Mouse (Mus musculus) testis, postnatal 10 days (tissue): ENCODE measurements around the gene Hapln4.

Experiments used
- DNase-seq: peaks from one replicate; pipeline ENCODE4 v3.0.0; 2021; ENCODE audit warnings: low spot score

The Hapln4 gene

GRCm38 (mm10) chr8:70100241-70100640 is 17.0 kb downstream of the Hapln4 start:
- DNase-seq, result no peak

DNA sequence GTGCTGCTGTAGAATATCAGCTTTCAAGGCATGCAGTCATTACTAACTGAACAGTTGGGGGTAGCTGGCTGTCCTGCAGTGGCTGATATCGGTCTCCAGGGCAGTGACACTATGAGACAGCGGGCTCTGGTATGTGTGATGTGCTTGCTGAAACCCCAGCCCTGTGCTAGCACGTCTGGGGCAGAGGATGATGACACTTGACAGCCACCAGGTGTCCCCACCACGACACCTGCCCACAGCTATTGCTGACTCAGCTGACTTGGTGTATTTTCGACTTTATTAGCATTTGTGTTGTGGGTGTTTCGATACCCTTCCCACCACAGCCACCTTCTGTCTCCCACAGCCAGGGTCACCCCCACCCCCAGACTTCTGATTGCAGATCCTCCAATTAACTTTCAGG is 21.2 kb downstream of the Hapln4 start:
- peak; percentile 57 for DNase-seq

- DNase-seq, result no peak
Observed at GRCm38 (mm10) chr8:70104922-70105321, 21.7 kb downstream of the Hapln4 start.

DNA sequence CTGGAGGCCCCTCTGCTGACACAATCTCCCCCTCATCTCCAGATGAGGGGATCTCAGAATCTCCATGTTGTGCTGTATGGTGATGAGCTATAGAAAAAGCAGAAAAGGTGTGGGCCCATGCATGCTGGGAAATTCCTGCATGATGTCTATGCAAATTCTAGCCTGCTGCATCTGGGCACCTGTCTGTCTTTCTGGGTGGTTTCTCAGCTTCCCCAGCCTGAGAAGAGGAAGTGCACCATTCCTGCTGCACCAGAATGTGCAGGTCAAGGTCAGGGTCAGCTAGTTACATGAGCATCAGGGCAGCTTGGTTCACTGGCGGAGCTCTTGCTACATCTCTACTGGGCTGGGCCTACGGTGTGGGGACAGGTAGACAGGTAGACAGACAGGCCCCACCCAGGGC is 27.2 kb downstream of the Hapln4 start:
- DNase-seq, result peak; percentile 35

GRCm38 (mm10) chr8:70111192-70111795 is 28.0 kb downstream of the Hapln4 start:
- DNase-seq, result peak; percentile 35

DNA sequence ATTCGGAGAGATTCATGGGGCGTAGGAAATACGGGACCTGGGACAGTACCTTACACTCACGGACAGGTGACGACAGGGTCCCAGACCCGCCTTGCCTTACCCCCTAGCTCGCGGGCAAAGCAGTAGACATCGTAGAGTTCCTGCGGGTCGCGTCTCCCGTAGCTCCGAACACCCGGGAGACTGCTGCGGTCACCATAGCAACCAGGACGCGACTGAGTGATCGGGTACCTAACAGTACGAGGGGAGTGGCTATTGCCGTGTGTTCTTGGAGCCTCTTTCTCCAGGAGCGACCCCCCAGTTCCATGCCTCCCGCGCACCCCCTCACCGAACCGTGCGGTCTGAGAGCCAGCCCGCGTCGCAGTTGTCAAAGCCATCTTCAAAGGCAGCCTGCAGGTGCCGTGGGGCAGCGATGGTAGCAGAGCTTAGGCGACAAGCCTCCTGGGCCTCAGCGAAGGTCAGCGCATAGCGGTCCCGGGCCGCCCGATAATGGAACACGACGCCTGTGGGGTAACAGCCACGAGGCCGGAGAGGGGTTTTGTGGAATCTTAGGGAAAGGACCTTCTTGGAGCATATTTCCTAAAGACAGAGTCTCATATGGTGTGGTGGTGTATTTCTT is 29.3 kb downstream of the Hapln4 start:
- DNase-seq, result peak; percentile 30

DNA sequence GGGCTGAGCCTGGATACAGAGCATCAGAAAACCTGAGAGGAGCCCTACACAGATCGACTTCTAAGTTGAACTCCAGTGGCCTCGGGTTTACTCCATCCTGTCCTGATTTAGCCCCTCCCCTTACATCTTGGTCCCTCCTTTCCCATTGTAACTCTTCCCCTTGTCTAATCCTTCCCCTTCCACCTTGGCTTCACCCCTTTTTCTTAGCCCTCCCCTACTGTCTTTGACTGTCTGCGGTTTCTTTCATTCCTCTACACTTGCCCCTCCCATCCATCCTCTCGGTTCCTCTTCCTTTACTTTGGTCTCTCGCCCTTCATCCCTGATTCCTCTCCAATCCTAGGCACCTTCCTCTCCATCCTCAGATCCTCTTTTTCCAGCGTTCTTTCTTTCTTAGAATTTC is 31.2 kb downstream of the Hapln4 start:
- no peak for DNase-seq

DNA sequence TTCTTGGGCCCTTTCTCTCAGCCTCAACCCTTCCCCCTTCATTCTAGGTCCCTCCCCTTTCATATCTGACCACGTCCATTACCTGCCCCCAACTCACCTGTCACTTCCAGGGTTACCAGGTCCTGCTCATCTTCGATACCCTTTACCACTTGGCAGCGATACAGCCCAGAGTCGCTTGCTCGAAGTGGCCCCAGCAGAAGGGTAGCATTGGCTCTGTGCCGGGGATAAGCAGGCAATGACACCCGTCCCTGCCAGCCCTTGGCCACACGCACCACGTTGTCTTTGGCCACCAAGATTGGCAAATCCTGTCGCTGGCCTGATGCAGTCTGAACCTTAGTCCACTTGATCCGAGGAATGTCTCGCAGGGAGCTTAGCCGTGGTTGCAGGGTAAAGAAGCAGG is 31.6 kb downstream of the Hapln4 start:
- DNase-seq, result peak; percentile 39

DNA sequence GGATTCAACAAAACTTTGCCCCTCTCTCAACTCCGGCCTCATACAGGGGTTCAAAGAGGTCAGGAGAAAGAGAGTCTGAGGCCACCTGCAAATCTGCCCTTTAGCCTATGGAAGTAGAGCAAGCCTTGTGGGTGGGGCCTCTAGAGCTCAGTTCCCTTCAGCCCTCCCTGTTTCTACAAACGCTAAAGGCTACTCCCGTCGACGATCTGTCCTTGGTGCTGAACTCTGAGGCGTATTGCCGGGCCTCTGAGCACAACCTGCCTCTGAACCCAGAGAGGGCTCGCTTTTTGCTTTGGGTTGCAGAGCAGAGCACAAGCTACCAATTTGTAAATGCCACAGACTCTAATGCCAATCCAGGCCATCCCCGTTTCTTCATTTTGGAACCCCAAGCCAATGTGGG is 34.4 kb downstream of the Hapln4 start:
- peak; percentile 60 for DNase-seq

- DNase-seq, result peak; percentile 38
Observed at GRCm38 (mm10) chr8:70118726-70119700, 35.8 kb downstream of the Hapln4 start.

DNA sequence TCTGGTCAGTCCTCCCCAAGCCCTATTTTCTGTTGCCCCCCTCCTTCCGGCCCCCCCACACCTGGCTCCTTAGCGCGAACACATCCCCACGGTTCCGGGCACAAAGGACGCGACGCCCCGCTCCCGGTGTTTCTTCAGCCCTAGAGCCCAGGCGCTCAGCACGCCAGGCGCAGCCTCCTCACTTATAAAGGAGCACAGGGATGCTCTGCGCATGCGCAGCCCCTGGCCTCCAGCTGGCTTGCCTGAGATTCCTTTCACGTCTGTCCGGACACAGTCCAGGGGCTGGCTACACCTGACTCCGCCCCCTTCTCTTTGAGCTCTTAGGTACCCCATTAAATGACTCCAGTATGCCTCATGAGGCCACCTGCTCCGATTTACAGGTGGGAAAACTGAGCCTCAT is 37.4 kb downstream of the Hapln4 start, which contains the start of gene Ncan:
Ncan (minus strand) TSS at position 207 of the 400 bp plus-strand sequence.
- peak; percentile 73 for DNase-seq

GRCm38 (mm10) chr8:70122863-70123262 is 39.6 kb downstream of the Hapln4 start:
- DNase-seq, result no peak

DNA sequence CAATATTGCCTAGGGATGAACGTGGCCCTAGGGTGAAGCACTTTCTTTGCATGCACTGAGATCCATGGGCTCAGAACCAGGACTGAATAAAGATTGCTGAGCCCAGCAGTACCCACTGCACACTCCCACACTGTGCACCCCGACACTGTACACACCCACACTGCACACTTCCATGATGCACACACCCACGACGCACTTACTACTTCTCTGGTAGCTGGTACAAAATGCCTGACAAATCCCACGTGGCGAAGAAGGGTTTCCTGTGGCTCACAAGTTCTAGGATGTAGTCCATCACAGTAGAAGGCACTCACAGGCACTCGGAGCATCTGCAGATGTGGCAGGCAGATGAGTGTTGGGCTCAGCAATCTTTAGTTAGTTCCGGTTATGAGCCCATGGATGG is 41.7 kb downstream of the Hapln4 start:
- DNase-seq, result peak; percentile 30

GRCm38 (mm10) chr8:70128435-70128834 is 45.2 kb downstream of the Hapln4 start:
- DNase-seq, result no peak

GRCm38 (mm10) chr8:70129309-70129952 is 46.2 kb downstream of the Hapln4 start:
- DNase-seq, result peak; percentile 63

DNA sequence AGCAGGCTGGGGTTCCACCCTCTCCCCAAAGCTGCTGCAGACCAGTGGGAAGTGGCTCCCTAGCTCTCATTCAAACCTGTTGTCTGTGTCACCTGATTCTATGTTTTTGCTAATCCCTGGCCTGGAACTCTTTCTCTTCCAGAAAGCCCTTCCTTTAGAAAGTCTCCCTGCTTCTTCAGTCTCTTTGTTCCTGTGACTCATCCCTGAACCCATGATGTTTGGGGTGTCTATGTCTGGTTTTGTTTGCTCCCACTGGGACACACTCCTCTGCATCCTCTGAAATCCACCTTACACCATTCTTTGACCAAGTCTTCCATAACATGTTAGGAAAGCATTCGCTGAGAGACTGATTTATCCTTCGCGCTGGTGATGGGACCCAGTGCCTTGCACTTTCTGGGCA is 46.8 kb downstream of the Hapln4 start:
- no peak for DNase-seq

- peak; percentile 91 for DNase-seq
Observed at GRCm38 (mm10) chr8:70131166-70131883, 48.1 kb downstream of the Hapln4 start, which contains the start of gene Nr2c2ap. Gene Nr2c2ap, plus strand, starts transcription at chr8:70131333.

DNA sequence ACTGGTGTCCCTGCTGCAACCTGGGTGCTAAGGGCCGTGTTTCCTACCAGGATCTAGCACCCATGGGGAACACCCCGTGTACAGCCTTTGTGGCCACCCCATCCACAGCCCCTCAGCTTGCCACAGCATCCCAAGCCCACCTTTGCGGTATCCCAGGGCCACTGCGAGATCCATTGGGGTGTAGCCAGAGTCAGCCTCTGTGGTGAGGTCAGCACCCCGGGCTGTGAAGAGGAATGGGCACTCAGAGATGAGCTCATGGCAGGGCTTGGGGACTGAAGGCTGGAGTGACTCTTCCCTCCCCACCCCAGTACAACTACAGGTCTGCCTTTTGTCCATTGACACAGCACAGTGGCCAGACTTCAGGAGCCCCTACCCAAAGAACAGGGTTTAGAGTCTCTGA is 50.8 kb downstream of the Hapln4 start:
- no peak for DNase-seq

DNA sequence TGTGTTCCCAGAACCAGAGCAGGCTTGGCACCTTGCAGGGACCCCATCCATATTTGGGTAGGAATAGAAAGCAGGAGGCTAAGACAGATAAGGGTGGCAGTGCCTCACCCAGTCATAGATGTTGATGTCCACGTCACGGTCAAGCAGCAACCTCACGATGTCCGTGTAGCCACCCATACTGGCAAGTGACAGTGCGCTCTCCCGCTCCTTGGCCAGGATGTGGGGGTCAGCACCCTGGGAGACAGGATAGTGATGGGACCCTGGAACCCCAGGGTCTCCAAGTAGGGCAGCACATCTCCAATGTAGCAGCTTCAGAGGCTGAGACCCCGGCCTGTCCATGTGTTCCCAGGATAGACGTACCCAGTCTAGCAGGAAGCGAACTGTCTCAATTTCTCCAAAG is 51.7 kb downstream of the Hapln4 start:
- DNase-seq, result no peak

- no peak for DNase-seq
Observed at GRCm38 (mm10) chr8:70136591-70136990, 53.3 kb downstream of the Hapln4 start.

- no peak for DNase-seq
Observed at GRCm38 (mm10) chr8:70137890-70138289, 54.6 kb downstream of the Hapln4 start.
